Mouse (Mus musculus) bone marrow, adult 2 months (tissue): ENCODE data around the gene Arhgap30. TPM values are rescaled to one million over a fixed set of nuclear protein-coding genes. Genes with fewer than 3 reads are reported as not detected.
A peak's percentile ranks its signal among the peaks of the same experiment; 100 is the strongest.

ENCODE experiments used
- H3K27ac ChIP-seq: fragments of 200-500 bp; 2 replicates; pipeline ENCODE4 v1.5.1; 2012; ENCODE audit warnings: low read depth, mild to moderate bottlenecking, control low read depth, inconsistent platforms, low read length; ENCODE audit not compliant: control insufficient read depth, poor library complexity, insufficient read depth
- H3K4me1 ChIP-seq: fragments of 200-500 bp; 2 replicates; pipeline ENCODE4 v1.6.1; 2011; ENCODE audit warnings: low read length; ENCODE audit not compliant: control insufficient read depth, insufficient read depth
- H3K4me3 ChIP-seq: fragments of 200-500 bp; replicated peaks from 2 replicates; pipeline ENCODE3; 2011; ENCODE audit warnings: mild to moderate bottlenecking, low read depth, low read length, control low read depth; ENCODE audit not compliant: control insufficient read depth
- CTCF ChIP-seq: fragments of 200-500 bp; IDR thresholded peaks from 2 replicates; pipeline ENCODE4 v1.5.1; 2011; ENCODE audit warnings: low read length, control low read depth; ENCODE audit not compliant: control insufficient read depth, insufficient read depth
- POLR2A ChIP-seq: fragments of 200-500 bp; IDR thresholded peaks from 2 replicates; pipeline ENCODE4 v1.6.1; 2011; ENCODE audit warnings: low read depth, mild to moderate bottlenecking, control low read depth, low read length, borderline replicate concordance; ENCODE audit not compliant: control insufficient read depth
- WGBS: fragments of 180-500 bp; shearing (Covaris S2); methylation state at CpG from one replicate; pipeline ENCODE4 v1.1.7; 2018; 5-methylcytosine and 5-hydroxymethylcytosine counted together
- polyA plus RNA-seq: library from polyadenylated mRNA; stranded (reverse); fragments of >200 nt; gene quantifications from 2 replicates; pipeline ENCODE4 v1.2.4, GENCODE M21; 2011; ENCODE audit warnings: low replicate concordance; ENCODE audit not compliant: missing spikeins, insufficient read depth, insufficient read length

Arhgap30 gene
- polyA plus RNA-seq, 1 experiment = 72.9 TPM

GRCm38 (mm10) chr1:171425126-171425525 lies 36.4 kb downstream of the Arhgap30 start:
- Histone ChIP-seq H3K4me1 (no peaks in the 10 kb centered on the region), H3K4me3 (no peak overlapping the region), H3K27ac (no peak overlapping the region)
- TF ChIP-seq POLR2A (no peak), CTCF (no peak)
- WGBS = 83% methylated on average over 4 of the region's 4 CpGs

- Histone ChIP-seq H3K4me1 (no peaks in the 10 kb centered on the region; the same call in 1 of the 2 replicates), H3K27ac (no peak overlapping the region), H3K4me3 (no peak overlapping the region)
- no peak for TF ChIP-seq CTCF
- WGBS = 71% methylated on average over 5 of the region's 5 CpGs
These were observed 43.4 kb downstream of the Arhgap30 start for GRCm38 (mm10) chr1:171432158-171432557.

GRCm38 (mm10) chr1:171435288-171435814 lies 46.6 kb downstream of the Arhgap30 start:
- TF ChIP-seq CTCF (no peak), POLR2A (no peak)
- 74% methylated on average over 7 of the region's 7 CpGs for WGBS

GRCm38 (mm10) chr1:171435974-171436373 lies 47.2 kb downstream of the Arhgap30 start:
- 68% methylated on average over 1 of the region's 1 CpGs for WGBS
- Histone ChIP-seq H3K4me3 (no peak overlapping the region), H3K27ac (no peak overlapping the region), H3K4me1 (no peaks in the 10 kb centered on the region; the same call in 1 of the 2 replicates)
- no peak for TF ChIP-seq CTCF
- TF ChIP-seq POLR2A = no peak

More at GRCm38 (mm10) chr1:171435288-171435814, 46.6 kb downstream of the Arhgap30 start:
- Histone ChIP-seq H3K27ac (no peak overlapping the region), H3K4me3 (no peak overlapping the region), H3K4me1 (no peaks in the 10 kb centered on the region; the same call in 1 of the 2 replicates)

GRCm38 (mm10) chr1:171437264-171438013 lies 48.7 kb downstream of the Arhgap30 start, which contains the start of gene F11r:
Gene F11r (plus strand): TSS chr1:171437535.
- WGBS = 2% methylated on average over 46 of the region's 46 CpGs
- TF ChIP-seq CTCF (no peak), POLR2A (peak; percentile 20; the same call in 1 of the 2 replicates)
- Histone ChIP-seq H3K4me1 (peaks cover 3% of the 10 kb centered on the region), H3K27ac (no peak within 1 kb of the TSS), H3K4me3 (peak within 1 kb of the TSS; percentile 16)

- Histone ChIP-seq H3K4me3 (no peak overlapping the region), H3K4me1 (peaks cover 3% of the 10 kb centered on the region), H3K27ac (no peak overlapping the region)
- 6% methylated on average over 18 of the region's 18 CpGs for whole genome bisulfite sequencing
- no peak for TF ChIP-seq CTCF
- TF ChIP-seq POLR2A = no peak
These were observed 49.4 kb downstream of the Arhgap30 start for GRCm38 (mm10) chr1:171438014-171438670.

GRCm38 (mm10) chr1:171439072-171439471 lies 50.3 kb downstream of the Arhgap30 start:
- TF ChIP-seq CTCF (no peak), POLR2A (no peak)
- 33% methylated on average over 8 of the region's 8 CpGs for WGBS
- H3K4me3 ChIP-seq = no peak overlapping the region
- peaks cover 3% of the 10 kb centered on the region for H3K4me1 ChIP-seq
- H3K27ac ChIP-seq = no peak overlapping the region

GRCm38 (mm10) chr1:171440025-171440725 lies 51.4 kb downstream of the Arhgap30 start:
- Histone ChIP-seq H3K27ac (no peak overlapping the region), H3K4me1 (peaks cover 3% of the 10 kb centered on the region), H3K4me3 (no peak overlapping the region)
- WGBS = 21% methylated on average over 9 of the region's 9 CpGs
- TF ChIP-seq CTCF (no peak), POLR2A (no peak)
